Mouse (Mus musculus) lung, embryonic 16.5 days (tissue): ENCODE measurements around the gene Vps16. TPM values are rescaled to one million over a fixed set of nuclear protein-coding genes. Genes with fewer than 3 reads are reported as not detected.

Experiments used
- ATAC-seq: fragments of 200-750 bp; cut with Nextera tagmentation; 2 replicates; pipeline ENCODE4 v1.8.0; 2017; ENCODE audit warnings: low read depth, mild to moderate bottlenecking, moderate library complexity
- H3K27ac ChIP-seq: fragments of 300-500 bp; sonication (generic); 2 replicates; pipeline ENCODE4 v1.5.1; 2014; ENCODE audit warnings: mild to moderate bottlenecking, control low read depth, low read length
- H3K27me3 ChIP-seq: fragments of 300-500 bp; sonication (generic); 2 replicates; pipeline ENCODE4 v1.6.1; 2014; ENCODE audit warnings: low read depth, low read length, mixed read lengths; ENCODE audit not compliant: control insufficient read depth, insufficient read depth
- H3K36me3 ChIP-seq: fragments of 300-500 bp; sonication (generic); 2 replicates; pipeline ENCODE4 v1.6.1; 2014; ENCODE audit warnings: low read length; ENCODE audit not compliant: control insufficient read depth, insufficient read depth
- H3K4me1 ChIP-seq: fragments of 300-500 bp; sonication (generic); replicated peaks from 2 replicates; pipeline ENCODE4 v1.6.1; 2014; ENCODE audit warnings: low read length, mixed read lengths; ENCODE audit not compliant: control insufficient read depth, insufficient read depth
- H3K4me2 ChIP-seq: fragments of 300-500 bp; sonication (generic); 2 replicates; pipeline ENCODE4 v1.6.1; 2014; ENCODE audit warnings: low read depth, low read length, control low read depth
- H3K4me3 ChIP-seq: fragments of 300-500 bp; sonication (generic); 2 replicates; pipeline ENCODE4 v1.5.1; 2014; ENCODE audit warnings: mild to moderate bottlenecking, low read length, control low read depth
- H3K9ac ChIP-seq: fragments of 300-500 bp; sonication (generic); 2 replicates; pipeline ENCODE4 v1.6.1; 2014; ENCODE audit warnings: low read length, control low read depth
- H3K9me3 ChIP-seq: fragments of 300-500 bp; sonication (generic); 2 replicates; pipeline ENCODE4 v1.6.1; 2016; ENCODE audit warnings: low read length; ENCODE audit not compliant: control insufficient read depth
- WGBS: fragments of 180-500 bp; shearing (Covaris S2); extraction: QIAGEN DNeasy Blood & Tissue Kit; methylation state at CpG from one replicate; pipeline ENCODE4 v1.1.7; 2014; 5-methylcytosine and 5-hydroxymethylcytosine counted together
- polyA plus RNA-seq: library from polyadenylated mRNA; unstranded; fragments of >200 nt; fragmentation: Nextera tagmentation; extraction: Ambion mirVana; gene quantifications from 2 replicates; pipeline ENCODE4 v1.2.1, GENCODE M21; 2015

Gene Vps16
- polyA plus RNA-seq = 84.3 and 84.5 TPM in 2 replicates

DNA sequence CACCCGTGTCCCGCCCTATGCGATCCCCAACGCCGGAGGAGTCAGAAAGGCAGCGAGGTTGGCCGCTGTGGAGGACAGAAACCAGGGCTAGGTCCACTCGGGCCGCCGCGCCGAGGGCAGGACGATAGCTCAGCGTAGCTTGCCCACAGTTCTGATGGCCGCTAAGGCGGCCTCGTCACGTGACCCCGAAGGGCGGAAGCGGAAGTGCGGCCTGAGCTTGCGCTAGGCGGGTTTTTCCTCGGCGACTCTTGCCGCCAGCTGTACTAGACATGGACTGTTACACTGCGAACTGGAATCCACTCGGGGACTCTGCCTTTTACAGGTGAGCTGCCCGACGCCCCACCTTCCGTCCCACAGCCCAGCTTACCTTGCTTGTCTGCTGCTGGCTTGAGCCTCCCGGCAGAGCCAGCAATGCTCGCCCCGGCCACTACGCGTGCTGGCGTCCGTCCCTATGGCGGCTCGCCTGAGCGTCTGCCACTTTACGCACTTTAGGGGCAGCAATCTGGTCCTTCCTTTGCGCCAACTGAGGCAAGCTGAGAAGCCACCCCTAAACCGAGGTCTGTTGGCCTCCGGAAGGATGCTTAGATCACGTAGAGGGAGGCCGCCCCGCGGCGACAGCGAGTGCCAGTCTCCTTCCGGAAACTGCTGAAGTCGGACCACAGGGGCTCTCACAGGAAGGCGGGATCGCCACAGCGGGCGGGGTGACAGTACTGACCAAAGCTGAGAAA is at the start of gene Vps16, which contains the start of gene Pced1a:
Vps16 (plus strand) TSS at position 214 of the 728 bp plus-strand sequence.
Pced1a (minus strand) TSS at position 576 of the 728 bp plus-strand sequence.
- peak; percentile 96 for ATAC-seq
- peak within 1 kb of the TSS; percentile 87 for H3K9ac ChIP-seq
- no peaks in the 10 kb centered on the region for H3K9me3 ChIP-seq
- H3K27me3 ChIP-seq = no peaks in the 10 kb centered on the region
- peak within 1 kb of the TSS; percentile 75 for H3K4me3 ChIP-seq
- peak within 1 kb of the TSS; percentile 87 for H3K27ac ChIP-seq
- under 1% methylated on average over 56 of the region's 58 CpGs for WGBS
- peak within 1 kb of the TSS; percentile 91 for H3K4me2 ChIP-seq
- peaks cover 10% of the 10 kb centered on the region for H3K4me1 ChIP-seq
- no peaks in the 10 kb centered on the region for H3K36me3 ChIP-seq

DNA sequence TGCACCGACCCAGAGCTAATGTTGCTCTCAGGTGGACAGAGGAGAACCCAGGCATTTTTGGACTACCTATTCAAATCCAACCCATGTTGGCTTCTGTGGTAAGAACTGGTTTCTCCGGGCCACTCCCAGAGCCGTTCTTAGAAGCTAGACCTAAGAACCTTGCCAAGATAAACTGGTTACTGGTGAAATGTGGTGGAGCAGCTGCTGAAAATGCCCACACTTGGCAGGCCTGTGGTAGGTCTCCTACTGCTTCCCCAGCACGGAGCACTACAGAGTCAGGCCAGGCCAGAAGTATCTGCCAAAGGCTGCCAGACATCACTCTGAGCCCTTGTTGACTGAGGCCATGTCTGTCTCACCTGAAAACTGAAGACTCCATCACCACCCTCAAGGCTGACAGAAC is 49.2 kb upstream of the Vps16 start:
- Histone ChIP-seq H3K9me3 (no peaks in the 10 kb centered on the region), H3K27ac (no peak overlapping the region), H3K27me3 (no peaks in the 10 kb centered on the region), H3K4me3 (no peak overlapping the region), H3K9ac (no peak overlapping the region), H3K36me3 (no peaks in the 10 kb centered on the region), H3K4me1 (no peaks in the 10 kb centered on the region), H3K4me2 (no peak overlapping the region)
- no peak for ATAC-seq
- WGBS = 83% methylated on average over 4 of the region's 4 CpGs

DNA sequence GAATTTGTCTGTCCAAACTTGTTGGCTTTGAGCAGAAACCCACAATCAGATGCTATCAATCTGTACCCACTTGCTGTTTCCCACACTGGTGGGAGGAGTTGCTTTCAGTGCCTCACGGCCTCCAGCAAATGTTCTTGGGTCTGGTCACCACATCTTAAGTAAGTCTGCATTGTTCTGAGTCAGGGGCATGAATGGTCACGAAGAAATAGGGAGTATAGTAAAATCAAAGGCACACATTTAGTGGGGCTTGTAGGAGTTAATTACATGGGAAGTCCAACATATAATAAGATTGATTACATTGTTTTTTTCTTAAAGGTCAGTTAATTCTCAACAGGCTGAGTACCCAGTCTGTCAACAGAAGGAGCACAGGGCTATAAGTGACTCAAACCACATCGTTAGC is 40.9 kb upstream of the Vps16 start:
- H3K27ac ChIP-seq = no peak overlapping the region
- no peaks in the 10 kb centered on the region for H3K4me1 ChIP-seq
- H3K4me3 ChIP-seq = no peak overlapping the region
- H3K4me2 ChIP-seq = no peak overlapping the region
- WGBS = 54% methylated on average over 3 of the region's 3 CpGs
- no peak for ATAC-seq
- H3K9me3 ChIP-seq = no peaks in the 10 kb centered on the region
- H3K27me3 ChIP-seq = no peaks in the 10 kb centered on the region
- no peak overlapping the region for H3K9ac ChIP-seq
- no peaks in the 10 kb centered on the region for H3K36me3 ChIP-seq

DNA sequence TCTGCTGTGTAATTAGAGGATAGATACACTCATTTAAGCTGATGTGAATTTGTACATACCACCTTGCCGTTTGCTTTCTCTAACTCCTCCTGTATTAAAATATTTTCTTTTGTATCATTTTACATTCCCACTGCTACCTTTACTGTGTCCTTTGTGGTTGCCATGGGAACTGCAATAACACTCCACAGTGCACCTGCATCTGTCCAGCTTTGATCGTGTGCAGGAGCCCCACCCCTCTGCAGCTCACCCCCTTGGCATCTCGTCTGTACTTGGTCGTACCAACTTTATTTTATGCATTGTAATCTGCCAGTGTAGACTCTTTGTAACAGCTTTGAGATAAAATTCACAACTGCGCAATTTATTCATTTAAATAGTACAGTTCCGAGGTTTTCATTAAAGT is 40.2 kb upstream of the Vps16 start:
- ATAC-seq = no peak
- Histone ChIP-seq H3K4me2 (no peak overlapping the region), H3K27ac (no peak overlapping the region), H3K27me3 (no peaks in the 10 kb centered on the region), H3K9me3 (no peaks in the 10 kb centered on the region), H3K4me3 (no peak overlapping the region), H3K36me3 (no peaks in the 10 kb centered on the region), H3K4me1 (no peaks in the 10 kb centered on the region), H3K9ac (no peak overlapping the region)
- WGBS = 61% methylated on average over 6 of the region's 6 CpGs

DNA sequence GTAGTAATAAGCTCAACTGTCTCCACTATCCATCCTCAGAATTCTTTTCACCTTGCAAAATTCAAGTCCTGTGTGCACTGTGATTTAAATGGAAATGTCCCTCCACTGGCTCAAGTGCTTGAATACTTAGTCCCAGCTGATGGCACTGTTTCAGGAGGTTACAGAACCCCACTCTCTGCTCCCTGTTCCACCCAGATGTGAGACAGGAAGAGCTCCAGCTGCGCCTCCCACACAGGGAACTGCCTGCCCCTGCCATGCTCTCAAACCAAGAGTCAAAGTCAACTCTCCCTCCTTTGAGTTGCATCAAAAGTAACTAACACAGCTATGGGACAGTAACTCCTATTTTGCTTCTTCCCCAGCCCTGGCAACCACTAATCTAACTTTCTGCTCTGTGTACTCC is 37.9 kb upstream of the Vps16 start:
- no peaks in the 10 kb centered on the region for H3K27me3 ChIP-seq
- no peaks in the 10 kb centered on the region for H3K36me3 ChIP-seq
- no peak overlapping the region for H3K4me2 ChIP-seq
- ATAC-seq = no peak
- no peaks in the 10 kb centered on the region for H3K9me3 ChIP-seq
- no peak overlapping the region for H3K4me3 ChIP-seq
- no peak overlapping the region for H3K9ac ChIP-seq
- H3K27ac ChIP-seq = no peak overlapping the region
- WGBS = 64% methylated on average over 1 of the region's 1 CpGs
- H3K4me1 ChIP-seq = no peaks in the 10 kb centered on the region

DNA sequence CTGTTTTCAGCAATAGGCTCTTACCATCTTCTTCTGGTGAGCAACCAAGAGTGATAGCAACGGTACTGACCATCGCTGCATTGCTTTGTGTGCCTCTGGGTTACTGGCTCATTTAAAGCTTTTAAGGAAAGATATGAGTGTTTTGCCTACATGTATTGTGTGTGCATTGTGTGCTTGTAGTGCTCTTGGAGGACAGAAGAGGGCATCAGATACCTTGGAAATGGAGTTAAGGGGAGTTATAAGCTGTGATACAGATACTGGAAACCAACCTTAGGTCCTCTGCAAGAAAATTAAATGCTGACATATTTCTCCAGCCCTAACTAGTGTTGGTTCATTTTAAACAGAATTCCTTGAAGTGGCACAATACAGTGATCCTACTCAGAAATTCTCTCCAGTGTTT is 35.3 kb upstream of the Vps16 start:
- no peak for ATAC-seq
- Histone ChIP-seq H3K27me3 (no peaks in the 10 kb centered on the region), H3K27ac (no peak overlapping the region), H3K36me3 (no peaks in the 10 kb centered on the region; the same call in 1 of the 2 replicates), H3K9ac (no peak overlapping the region), H3K9me3 (no peaks in the 10 kb centered on the region), H3K4me2 (no peak overlapping the region), H3K4me3 (no peak overlapping the region), H3K4me1 (no peaks in the 10 kb centered on the region)
- WGBS = 79% methylated on average over 2 of the region's 2 CpGs

DNA sequence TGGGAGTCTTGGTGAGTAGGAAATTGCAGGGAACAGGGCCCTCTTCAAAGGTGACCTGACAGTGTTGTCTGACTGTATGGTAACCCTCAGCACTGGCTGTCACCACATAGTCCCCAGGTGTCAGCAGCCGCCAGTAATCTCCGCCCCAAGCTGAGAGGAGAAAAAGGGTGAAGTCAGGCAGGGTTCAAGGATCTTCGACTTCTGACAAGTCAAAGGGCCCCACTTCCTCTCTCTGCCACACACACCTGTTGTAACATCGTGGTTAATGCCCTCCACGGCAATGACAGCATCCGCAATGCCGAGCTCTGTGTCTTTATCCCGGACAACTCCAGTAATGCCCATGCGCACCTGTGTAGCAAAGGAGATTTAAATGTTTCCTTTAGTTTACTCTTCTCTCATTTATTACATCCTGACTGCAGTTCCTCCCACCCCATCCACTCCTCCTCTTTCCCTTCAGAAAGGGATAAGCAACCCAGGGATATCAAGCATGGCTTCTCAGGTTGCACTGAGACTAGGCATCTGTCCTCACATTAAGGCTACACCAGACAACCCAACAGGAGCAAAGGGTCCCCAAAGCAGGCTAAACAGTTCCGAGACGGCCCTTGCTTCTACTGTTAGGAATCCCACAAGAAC is 33.0 kb upstream of the Vps16 start:
- Histone ChIP-seq H3K4me2 (no peak overlapping the region), H3K4me1 (no peaks in the 10 kb centered on the region; the same call in 1 of the 2 replicates), H3K9me3 (no peaks in the 10 kb centered on the region), H3K36me3 (peaks cover 2% of the 10 kb centered on the region), H3K27me3 (no peaks in the 10 kb centered on the region), H3K27ac (no peak overlapping the region), H3K4me3 (no peak overlapping the region), H3K9ac (no peak overlapping the region)
- WGBS = 78% methylated on average over 11 of the region's 11 CpGs
- no peak for ATAC-seq

DNA sequence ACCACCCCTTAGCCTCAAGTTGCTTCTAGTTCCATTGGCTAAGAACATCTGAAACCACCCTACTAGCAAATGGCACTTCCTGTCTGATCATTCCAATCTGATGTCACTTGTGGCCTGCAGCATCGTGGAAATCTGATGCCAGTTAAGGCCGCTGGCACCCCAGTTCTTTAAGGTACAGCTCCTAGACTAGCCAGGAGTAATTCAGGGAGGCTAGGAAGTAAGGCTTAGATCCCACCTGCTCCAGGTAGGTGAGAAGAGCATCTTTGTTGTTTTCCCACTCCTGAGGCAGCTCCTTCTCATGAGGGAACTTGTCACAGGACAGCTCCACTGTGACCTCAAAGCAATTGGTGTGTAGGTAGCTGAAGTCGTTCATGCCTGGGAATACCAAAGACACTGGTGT is 31.3 kb upstream of the Vps16 start:
- Histone ChIP-seq H3K27ac (no peak overlapping the region), H3K9ac (no peak overlapping the region)
- no peak for ATAC-seq

DNA sequence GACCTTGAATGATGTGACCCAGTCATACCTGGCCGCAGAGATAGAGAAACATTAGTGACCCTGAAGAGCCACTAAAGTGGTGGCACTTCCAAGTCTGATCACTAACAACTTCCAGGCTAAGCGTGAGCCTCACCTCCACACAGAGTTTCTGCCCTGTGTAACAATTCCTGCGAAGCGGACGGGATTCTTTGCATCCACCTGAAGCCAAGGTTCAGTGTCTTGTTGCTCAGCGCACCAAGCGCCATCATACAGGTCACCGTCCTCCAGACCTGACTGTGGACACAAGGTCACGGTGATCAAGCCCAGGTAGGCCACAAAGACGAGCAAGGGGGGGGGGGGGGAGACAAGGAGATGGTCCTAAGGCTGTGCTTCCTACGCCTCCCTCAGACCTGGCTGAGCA is 28.4 kb upstream of the Vps16 start:
- Histone ChIP-seq H3K4me2 (no peak overlapping the region), H3K9ac (no peak overlapping the region), H3K4me1 (peaks cover 4% of the 10 kb centered on the region; the same call in 1 of the 2 replicates), H3K4me3 (no peak overlapping the region), H3K36me3 (peaks cover 2% of the 10 kb centered on the region), H3K27me3 (no peaks in the 10 kb centered on the region), H3K27ac (no peak overlapping the region), H3K9me3 (no peaks in the 10 kb centered on the region)
- 94% methylated on average over 10 of the region's 11 CpGs for WGBS
- ATAC-seq = no peak

More for the DNA sequence above, 31.3 kb upstream of the Vps16 start:
- Histone ChIP-seq H3K4me3 (no peak overlapping the region), H3K4me1 (peaks cover 1% of the 10 kb centered on the region; the same call in 1 of the 2 replicates), H3K27me3 (no peaks in the 10 kb centered on the region), H3K36me3 (peaks cover 2% of the 10 kb centered on the region), H3K4me2 (no peak overlapping the region), H3K9me3 (no peaks in the 10 kb centered on the region)
- 85% methylated on average over 3 of the region's 3 CpGs for WGBS
